Mouse (Mus musculus): Measurements from ENCODE around the gene Mical3. TPM values are rescaled to one million over a fixed set of nuclear protein-coding genes. Genes with fewer than 3 reads are reported as not detected.

Mical3 gene
- total RNA-seq, 1 experiment from 2014 or later, result 24.3 TPM

- ATAC-seq (replicated peaks; ENCODE audit: low read depth, poor library complexity, severe bottlenecking), result no peak
Observed at GRCm38 (mm10) chr6:121029897-121030589, 100.8 kb downstream of the Mical3 start.

GRCm38 (mm10) chr6:121028514-121028913 lies 102.3 kb downstream of the Mical3 start:
- ATAC-seq (replicated peaks; ENCODE audit: low read depth, poor library complexity, severe bottlenecking), result no peak

GRCm38 (mm10) chr6:121027314-121027713 lies 103.5 kb downstream of the Mical3 start:
- ATAC-seq (replicated peaks; ENCODE audit: low read depth, poor library complexity, severe bottlenecking), result no peak

GRCm38 (mm10) chr6:121026866-121027265 lies 103.9 kb downstream of the Mical3 start:
- no peak for ATAC-seq (replicated peaks; ENCODE audit: low read depth, poor library complexity, severe bottlenecking)

- no peak for ATAC-seq (replicated peaks; ENCODE audit: low read depth, poor library complexity, severe bottlenecking)
Observed at GRCm38 (mm10) chr6:121026019-121026584, 104.7 kb downstream of the Mical3 start.

- no peak for ATAC-seq (replicated peaks; ENCODE audit: low read depth, poor library complexity, severe bottlenecking)
Observed at GRCm38 (mm10) chr6:121018147-121018546, 112.7 kb downstream of the Mical3 start.

- ATAC-seq (replicated peaks; ENCODE audit: low read depth, poor library complexity, severe bottlenecking), result no peak
Observed at GRCm38 (mm10) chr6:121017436-121018031, 113.3 kb downstream of the Mical3 start.

GRCm38 (mm10) chr6:121016097-121016496 lies 114.7 kb downstream of the Mical3 start:
- ATAC-seq (replicated peaks; ENCODE audit: low read depth, poor library complexity, severe bottlenecking), result no peak

- no peak for ATAC-seq (replicated peaks; ENCODE audit: low read depth, poor library complexity, severe bottlenecking)
Observed at GRCm38 (mm10) chr6:121014339-121014738, 116.5 kb downstream of the Mical3 start.

GRCm38 (mm10) chr6:121013750-121014149 lies 117.0 kb downstream of the Mical3 start:
- peak; percentile 90 for ATAC-seq (replicated peaks; ENCODE audit: low read depth, poor library complexity, severe bottlenecking)

- no peak for ATAC-seq (replicated peaks; ENCODE audit: low read depth, poor library complexity, severe bottlenecking)
Observed at GRCm38 (mm10) chr6:121011709-121012108, 119.1 kb downstream of the Mical3 start.

GRCm38 (mm10) chr6:121009651-121010050 lies 121.1 kb downstream of the Mical3 start:
- ATAC-seq (replicated peaks; ENCODE audit: low read depth, poor library complexity, severe bottlenecking), result no peak

- ATAC-seq (replicated peaks; ENCODE audit: low read depth, poor library complexity, severe bottlenecking), result no peak
Observed at GRCm38 (mm10) chr6:121004959-121005358, 125.8 kb downstream of the Mical3 start.

GRCm38 (mm10) chr6:121002952-121003351 lies 127.8 kb downstream of the Mical3 start:
- no peak for ATAC-seq (replicated peaks; ENCODE audit: low read depth, poor library complexity, severe bottlenecking)

GRCm38 (mm10) chr6:120999860-121000526 lies 130.8 kb downstream of the Mical3 start:
- ATAC-seq (replicated peaks; ENCODE audit: low read depth, poor library complexity, severe bottlenecking), result no peak

- no peak for ATAC-seq (replicated peaks; ENCODE audit: low read depth, poor library complexity, severe bottlenecking)
Observed at GRCm38 (mm10) chr6:120999087-120999486, 131.7 kb downstream of the Mical3 start.

GRCm38 (mm10) chr6:120996607-120997006 lies 134.2 kb downstream of the Mical3 start:
- no peak for ATAC-seq (replicated peaks; ENCODE audit: low read depth, poor library complexity, severe bottlenecking)

GRCm38 (mm10) chr6:120995541-120995940 lies 135.3 kb downstream of the Mical3 start:
- no peak for ATAC-seq (replicated peaks; ENCODE audit: low read depth, poor library complexity, severe bottlenecking)

GRCm38 (mm10) chr6:120991857-120992256 lies 138.9 kb downstream of the Mical3 start:
- no peak; the same call in 1 of the 2 replicates for ATAC-seq (replicated peaks; ENCODE audit: low read depth, poor library complexity, severe bottlenecking)

- 0 out of 2 replicates have a peak, but pooled peaks have one; percentile 5 for ATAC-seq (replicated peaks; ENCODE audit: low read depth, poor library complexity, severe bottlenecking)
Observed at GRCm38 (mm10) chr6:120987571-120988084, 143.2 kb downstream of the Mical3 start.

GRCm38 (mm10) chr6:120987164-120987563 lies 143.6 kb downstream of the Mical3 start:
- ATAC-seq (replicated peaks; ENCODE audit: low read depth, poor library complexity, severe bottlenecking), result peak; percentile 88
